Mouse (Mus musculus) right cerebral cortex, adult 18-20 months (tissue): ENCODE data around the gene Tmtc3.
A peak's percentile ranks its signal among the peaks of the same experiment; 100 is the strongest.
"Not testable (repeated sequence)": the region's sequence is repeated elsewhere in the genome, so short reads cannot be mapped to it uniquely, and the experiment has no call there.

Experiments
- DNase-seq: peaks from one replicate; pipeline ENCODE4 v3.0.0; 2022; ENCODE audit warnings: mixed read lengths

Gene Tmtc3

GRCm38 (mm10) chr10:100487097-100487978 lies at the start of gene Tmtc3, which contains the start of gene Cep290:
Gene Tmtc3, minus strand, starts transcription at chr10:100487350.
Gene Cep290, plus strand, starts transcription at chr10:100487558.
- DNase-seq = peak; percentile 98

- DNase-seq = no peak
Observed at GRCm38 (mm10) chr10:100524499-100525390, 37.6 kb upstream of the Tmtc3 start.

- DNase-seq = no peak
Observed at GRCm38 (mm10) chr10:100522330-100522729, 35.2 kb upstream of the Tmtc3 start.

- no peak for DNase-seq
Observed at GRCm38 (mm10) chr10:100521617-100522016, 34.5 kb upstream of the Tmtc3 start.

GRCm38 (mm10) chr10:100508170-100508569 lies 21.0 kb upstream of the Tmtc3 start:
- no peak for DNase-seq

- DNase-seq = no peak
Observed at GRCm38 (mm10) chr10:100498309-100498708, 11.2 kb upstream of the Tmtc3 start.

GRCm38 (mm10) chr10:100491916-100492315 lies 4.8 kb upstream of the Tmtc3 start:
- DNase-seq = no peak

- no peak for DNase-seq
Observed at GRCm38 (mm10) chr10:100486701-100487096, 451 bp downstream of the Tmtc3 start.

- no peak for DNase-seq
Observed at GRCm38 (mm10) chr10:100479538-100479937, 7.6 kb downstream of the Tmtc3 start.

GRCm38 (mm10) chr10:100475040-100475439 lies 12.1 kb downstream of the Tmtc3 start:
- DNase-seq = no peak

GRCm38 (mm10) chr10:100460515-100460914 lies 26.6 kb downstream of the Tmtc3 start:
- DNase-seq = no peak

GRCm38 (mm10) chr10:100449394-100449793 lies 37.8 kb downstream of the Tmtc3 start:
- DNase-seq = no peak

- no peak for DNase-seq
Observed at GRCm38 (mm10) chr10:100427592-100427991, 59.6 kb downstream of the Tmtc3 start.

- DNase-seq = no peak
Observed at GRCm38 (mm10) chr10:100415566-100415965, 71.6 kb downstream of the Tmtc3 start.

- not testable (repeated sequence) for DNase-seq
Observed at GRCm38 (mm10) chr10:100402301-100402700, 84.8 kb downstream of the Tmtc3 start.
